Mouse (Mus musculus): ENCODE measurements around the gene Cmc1. TPM values are rescaled to one million over a fixed set of nuclear protein-coding genes. Genes with fewer than 3 reads are reported as not detected.

The Cmc1 gene
- polyA plus RNA-seq, 2 experiments from 2014 or later = 100 to 116 TPM

DNA sequence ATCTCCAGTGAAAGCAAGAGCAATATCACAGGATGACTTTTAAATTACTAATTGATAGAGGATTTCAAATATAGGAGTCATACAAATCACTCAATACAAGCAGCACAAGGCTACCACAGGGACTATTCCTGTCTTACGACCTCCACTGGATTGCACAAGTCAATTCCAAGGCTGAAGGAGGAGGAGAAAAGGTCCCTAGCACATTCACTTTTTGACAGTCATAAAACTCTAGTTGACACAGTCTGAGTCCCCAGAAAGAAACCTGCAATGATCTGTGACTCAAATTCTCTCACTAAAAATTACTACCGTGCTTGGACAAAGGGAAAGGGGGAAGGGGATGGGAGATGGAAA, 39.6 kb downstream of the Cmc1 start:
- ATAC-seq = no peak

GRCm38 (mm10) chr9:118109697-118110359, 40.1 kb downstream of the Cmc1 start:
- ATAC-seq = peak; percentile 76

GRCm38 (mm10) chr9:118108527-118109011, 41.4 kb downstream of the Cmc1 start:
- no peak for ATAC-seq

DNA sequence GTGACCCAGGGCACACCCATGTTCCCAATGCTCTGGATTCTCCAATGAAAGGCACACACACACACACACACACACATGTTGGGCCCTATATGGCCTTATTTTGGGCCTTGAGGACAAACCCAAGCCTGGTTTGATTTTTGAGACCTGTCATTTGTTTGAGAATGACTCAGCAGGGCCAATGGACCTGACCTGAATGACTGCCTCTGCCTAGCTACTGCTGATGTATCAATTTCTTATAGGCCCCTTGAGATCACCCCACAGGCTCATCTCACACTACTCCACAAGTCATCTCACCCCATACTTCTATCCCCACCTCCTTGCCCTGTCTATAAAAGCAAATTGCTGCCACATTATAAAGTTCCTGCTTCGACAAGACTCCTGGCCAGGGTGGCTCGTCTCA, 48.2 kb downstream of the Cmc1 start:
- peak; percentile 31 for ATAC-seq

DNA sequence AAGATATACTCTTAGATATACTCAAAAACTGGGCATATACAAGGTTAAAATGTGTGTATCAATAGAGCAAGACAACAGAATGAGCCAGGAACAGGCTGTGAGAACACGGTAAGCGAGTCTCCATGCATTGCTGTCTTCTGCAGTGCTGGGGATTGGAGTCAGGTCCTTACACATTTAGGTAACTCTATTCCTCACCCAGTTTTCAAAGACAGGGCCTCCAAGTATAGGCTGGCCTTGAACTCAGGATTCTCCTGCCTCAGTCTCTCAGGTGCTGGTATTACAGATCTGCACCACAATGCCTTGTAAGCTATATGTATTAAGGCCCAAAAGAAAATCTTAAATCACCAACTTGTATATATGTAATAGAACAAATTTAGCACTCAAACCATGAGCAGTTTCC, 49.5 kb downstream of the Cmc1 start:
- no peak for ATAC-seq

DNA sequence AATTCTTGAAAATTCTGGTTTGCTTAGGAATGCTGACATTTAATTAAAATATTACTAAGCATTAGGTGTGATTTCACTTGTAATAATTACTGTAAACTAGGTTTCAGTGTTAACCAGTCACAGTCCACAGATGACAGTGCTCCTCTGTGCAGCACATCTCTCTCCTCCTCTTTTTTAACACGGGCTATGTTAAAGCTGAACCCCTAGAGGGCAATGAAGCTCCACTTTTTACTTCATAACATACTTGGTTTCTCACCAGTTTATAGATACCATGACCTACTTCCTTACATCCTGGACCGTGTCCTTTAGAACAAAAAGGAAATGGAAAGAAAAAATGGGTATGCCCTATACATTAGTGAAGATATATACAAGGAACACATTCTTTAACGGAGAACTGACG, 50.6 kb downstream of the Cmc1 start:
- peak; percentile 82 for ATAC-seq

- no peak for ATAC-seq
These were observed 66.1 kb downstream of the Cmc1 start for GRCm38 (mm10) chr9:118083834-118084233.

GRCm38 (mm10) chr9:118082575-118083431, 67.2 kb downstream of the Cmc1 start:
- ATAC-seq = peak; percentile 46

GRCm38 (mm10) chr9:118073358-118073757, 76.6 kb downstream of the Cmc1 start:
- no peak for ATAC-seq

GRCm38 (mm10) chr9:118072101-118072500, 77.9 kb downstream of the Cmc1 start:
- no peak for ATAC-seq

DNA sequence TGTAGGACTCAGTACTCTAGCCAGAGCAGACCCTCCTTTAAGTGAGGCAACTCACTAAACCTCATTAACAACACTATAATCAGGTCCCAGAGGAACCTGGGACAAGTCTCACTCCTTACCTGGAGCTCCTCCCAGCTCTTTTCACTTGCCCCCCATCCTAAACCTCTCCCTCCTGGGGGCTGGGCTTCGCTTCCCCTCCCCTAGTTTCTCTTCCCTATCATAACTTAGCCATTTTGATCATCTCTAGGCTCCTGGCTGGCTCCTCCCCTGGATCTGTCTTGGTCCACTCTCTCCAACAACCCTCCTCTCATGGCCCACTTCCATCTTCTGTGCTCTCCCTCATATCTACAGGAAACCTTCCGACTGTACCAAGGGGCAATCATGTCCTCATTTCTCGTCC, 78.6 kb downstream of the Cmc1 start:
- no peak for ATAC-seq

DNA sequence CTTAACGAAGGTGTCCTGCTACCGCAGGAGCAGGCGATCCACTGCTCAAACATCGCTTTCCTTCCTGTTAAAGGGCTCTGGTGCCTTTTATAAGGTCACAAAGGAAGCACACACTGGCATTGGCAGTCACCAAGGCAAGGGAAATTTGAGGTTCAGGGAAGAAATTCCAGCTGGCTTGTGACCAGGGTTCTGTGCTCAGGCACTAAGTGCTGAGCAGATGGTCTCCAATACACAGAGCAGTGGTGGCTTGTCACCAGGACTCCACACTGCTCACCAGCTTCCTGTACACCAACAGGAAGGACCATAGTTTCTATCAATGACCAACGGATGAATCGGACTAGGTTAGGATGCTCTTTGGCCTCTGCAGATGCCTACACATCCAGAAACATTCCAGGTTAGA, 79.5 kb downstream of the Cmc1 start:
- no peak for ATAC-seq

- no peak for ATAC-seq
These were observed 90.9 kb downstream of the Cmc1 start for GRCm38 (mm10) chr9:118059101-118059500.

- ATAC-seq = no peak
These were observed 96.7 kb downstream of the Cmc1 start for GRCm38 (mm10) chr9:118053286-118053685.

DNA sequence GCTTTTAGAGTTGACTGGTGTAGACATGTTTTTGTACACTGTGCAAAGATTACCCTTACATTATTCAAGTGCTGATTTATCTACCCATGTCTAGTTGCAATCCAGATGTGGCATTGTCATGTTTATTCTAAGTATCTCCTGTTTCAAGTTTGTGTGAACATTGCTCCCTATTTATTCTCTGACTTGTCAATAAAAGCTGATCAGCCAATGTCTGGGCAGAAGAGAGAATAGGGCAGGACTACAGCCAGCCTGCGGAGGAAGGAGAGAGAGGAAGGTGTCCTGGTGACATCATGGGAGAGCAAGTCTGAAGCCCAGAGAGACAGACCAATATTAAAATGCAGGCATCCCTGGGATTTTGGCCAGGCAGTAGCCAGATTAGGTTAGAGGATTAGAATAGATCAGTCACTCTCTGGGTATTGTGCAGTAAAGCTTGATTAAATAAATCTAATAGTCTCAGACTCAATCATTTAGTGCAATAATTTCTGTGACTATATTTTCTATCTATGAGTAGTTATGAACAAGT, 104.9 kb downstream of the Cmc1 start:
- ATAC-seq = no peak

- no peak for ATAC-seq
These were observed 106.4 kb downstream of the Cmc1 start for GRCm38 (mm10) chr9:118043581-118043980.

DNA sequence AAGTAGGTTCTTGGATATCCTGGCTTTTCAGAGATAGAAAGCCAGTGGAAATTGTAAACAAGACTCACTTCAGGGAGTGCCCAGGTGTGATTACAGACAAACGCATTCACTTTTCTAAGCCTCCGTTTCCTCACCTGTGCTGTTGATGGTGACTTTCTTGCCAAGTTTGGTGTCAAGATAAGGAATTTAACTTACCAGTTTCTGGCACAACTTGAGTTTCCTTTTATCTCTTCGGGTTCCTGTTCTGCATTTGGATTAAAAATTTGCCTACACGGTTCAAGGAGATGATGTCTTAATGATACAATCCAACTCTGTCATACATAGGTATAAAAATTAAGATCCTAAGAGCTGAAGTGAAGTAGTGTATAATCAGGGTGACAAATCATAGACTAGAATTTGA, 107.2 kb downstream of the Cmc1 start:
- no peak for ATAC-seq

GRCm38 (mm10) chr9:118041646-118042045, 108.3 kb downstream of the Cmc1 start:
- ATAC-seq = no peak

GRCm38 (mm10) chr9:118041022-118041400, 109.0 kb downstream of the Cmc1 start:
- ATAC-seq = no peak

DNA sequence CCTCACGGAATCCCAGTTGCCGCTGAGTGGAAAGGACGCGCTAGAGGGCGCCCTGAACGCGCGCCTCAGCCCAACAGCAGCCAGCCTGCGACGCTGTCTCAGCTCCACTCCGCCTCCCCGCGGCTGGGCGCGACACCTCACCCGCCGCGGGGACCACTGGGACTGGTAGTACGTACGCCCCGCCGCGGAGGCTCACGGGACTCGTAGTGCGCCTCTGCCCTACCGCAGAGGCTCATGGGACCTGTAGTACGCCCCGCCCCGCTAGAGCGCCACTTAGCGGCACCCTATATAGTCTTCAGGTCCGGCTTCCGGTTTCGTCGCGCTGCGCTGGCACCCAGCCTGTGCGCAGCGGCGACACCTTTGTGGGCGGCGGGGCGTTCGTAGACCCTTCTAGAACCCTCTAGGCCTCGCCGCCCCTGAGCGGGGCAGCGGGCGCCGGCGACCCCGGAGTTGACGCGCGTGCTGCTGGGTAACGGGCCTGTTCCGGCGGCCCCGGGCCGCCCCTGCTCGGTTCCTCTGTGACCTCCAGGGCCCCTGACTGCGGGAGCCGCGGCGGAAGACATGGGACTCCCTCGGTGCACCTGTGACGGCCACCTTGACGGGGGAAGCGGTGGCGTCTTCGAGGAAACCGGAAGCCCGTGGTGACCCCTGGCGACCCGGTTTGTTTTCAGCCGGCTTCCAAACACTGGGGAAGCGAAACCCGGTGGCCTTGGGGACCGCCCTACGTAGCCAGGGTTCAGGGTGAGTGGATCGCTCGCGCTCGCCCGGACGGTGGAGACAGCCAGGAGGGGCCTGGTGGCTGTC, 109.6 kb downstream of the Cmc1 start, which contains the start of gene Azi2:
Gene Azi2 (plus strand): TSS at position 282 of the 804 bp plus-strand sequence.
- ATAC-seq = peak; percentile 85

DNA sequence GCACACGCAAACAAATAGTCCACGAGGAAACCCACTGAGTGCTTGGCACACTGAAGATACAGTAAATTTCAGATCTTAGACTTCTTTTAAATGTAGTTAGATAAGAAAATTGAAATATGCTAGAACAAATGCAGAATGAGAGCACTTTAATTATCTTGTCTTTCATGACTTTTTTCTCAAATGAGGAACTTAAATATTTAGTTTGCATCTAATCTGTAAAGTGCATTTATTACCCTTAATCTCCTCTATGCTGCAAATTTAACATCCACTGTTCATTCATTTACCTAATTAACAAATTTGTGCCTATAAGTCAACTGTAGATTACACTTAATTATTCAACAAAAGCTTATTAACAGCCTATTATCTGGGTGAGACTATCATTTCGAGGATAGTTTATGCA, 115.0 kb downstream of the Cmc1 start:
- ATAC-seq = no peak

- no peak for ATAC-seq
These were observed 118.3 kb downstream of the Cmc1 start for GRCm38 (mm10) chr9:118031694-118032093.

- ATAC-seq = no peak
These were observed 119.7 kb downstream of the Cmc1 start for GRCm38 (mm10) chr9:118030252-118030651.
